Mouse (Mus musculus) T-helper 17 cell (primary cell): ENCODE measurements around the gene Glod4.

Source experiments
- in situ Hi-C, 2 experiments: fragments of 300-600 bp; cut with MboI, MseI; formaldehyde crosslinking; loops; 1 replicate in 1 of 2; 2 replicates in 1 of 2; pipeline ENCODE4 v1.15.1; 2025; ENCODE audit warnings: high pct_unique_total_duplicates in 2 of 2

Glod4 gene

DNA sequence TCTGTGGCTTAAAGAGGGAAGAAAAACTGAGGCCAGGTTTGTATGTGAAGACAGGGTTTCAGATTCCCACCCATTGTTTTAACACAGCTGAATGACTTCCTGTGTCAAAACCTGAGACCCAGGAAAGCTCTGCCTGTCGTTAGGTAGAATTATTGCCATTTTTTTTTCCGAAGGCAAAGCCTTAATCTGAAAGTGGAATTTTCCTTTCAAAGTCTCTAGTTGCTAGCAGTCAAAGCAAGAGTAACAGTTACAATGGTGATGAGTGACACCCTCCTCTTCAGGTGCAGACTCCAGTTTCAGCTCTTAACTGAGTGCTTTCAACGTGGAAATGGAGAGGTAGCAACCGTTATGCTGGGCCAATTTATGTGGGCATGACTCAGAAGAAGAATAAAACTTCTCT lies 92.5 kb downstream of the Glod4 start:
- in situ Hi-C loops, result no loop called here

DNA sequence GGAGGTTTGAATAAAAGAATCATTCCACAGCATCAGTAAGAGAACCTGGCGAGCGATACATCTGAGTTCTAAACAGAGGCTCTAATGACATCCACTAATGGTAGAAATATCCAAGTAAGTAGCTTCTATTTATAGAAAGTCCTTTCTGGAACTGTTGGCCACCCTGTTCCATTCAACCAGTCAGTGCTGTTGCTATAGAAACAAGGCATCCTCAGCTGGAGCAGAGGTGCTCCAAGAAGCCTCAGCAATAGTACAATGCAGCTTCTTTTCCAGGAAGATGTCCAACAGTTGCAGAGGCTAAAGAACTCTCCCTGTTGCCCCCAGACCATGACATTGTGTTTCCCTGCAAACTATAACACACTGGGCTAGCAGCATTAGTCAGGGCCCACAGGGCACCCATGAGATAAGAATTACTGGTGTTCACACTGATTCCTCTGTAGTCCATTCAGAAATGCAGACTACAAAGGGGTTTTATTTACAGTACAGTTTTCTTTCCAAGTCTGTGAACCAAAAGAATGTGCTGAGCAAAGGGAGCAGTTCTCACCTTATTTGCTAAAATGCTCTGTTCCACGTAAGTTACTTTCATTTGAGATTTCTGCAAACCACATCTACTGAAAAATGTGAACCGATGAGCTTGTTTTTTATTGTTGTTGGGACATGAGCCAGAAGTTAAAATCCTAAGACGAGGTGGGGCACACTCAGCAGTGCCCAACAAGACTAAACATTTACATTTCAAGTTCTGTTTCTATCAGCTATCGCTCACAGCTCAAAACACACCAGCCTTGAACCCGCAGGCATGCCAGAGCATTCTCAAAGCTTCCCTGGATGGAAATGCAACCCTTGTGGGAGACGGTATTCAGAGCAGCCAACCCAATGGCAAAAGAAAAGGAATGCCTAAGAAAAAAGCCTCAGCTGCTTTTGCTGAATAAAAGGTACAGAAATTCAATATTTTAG lies 95.2 kb downstream of the Glod4 start:
- in situ Hi-C loops, result no loop called here

DNA sequence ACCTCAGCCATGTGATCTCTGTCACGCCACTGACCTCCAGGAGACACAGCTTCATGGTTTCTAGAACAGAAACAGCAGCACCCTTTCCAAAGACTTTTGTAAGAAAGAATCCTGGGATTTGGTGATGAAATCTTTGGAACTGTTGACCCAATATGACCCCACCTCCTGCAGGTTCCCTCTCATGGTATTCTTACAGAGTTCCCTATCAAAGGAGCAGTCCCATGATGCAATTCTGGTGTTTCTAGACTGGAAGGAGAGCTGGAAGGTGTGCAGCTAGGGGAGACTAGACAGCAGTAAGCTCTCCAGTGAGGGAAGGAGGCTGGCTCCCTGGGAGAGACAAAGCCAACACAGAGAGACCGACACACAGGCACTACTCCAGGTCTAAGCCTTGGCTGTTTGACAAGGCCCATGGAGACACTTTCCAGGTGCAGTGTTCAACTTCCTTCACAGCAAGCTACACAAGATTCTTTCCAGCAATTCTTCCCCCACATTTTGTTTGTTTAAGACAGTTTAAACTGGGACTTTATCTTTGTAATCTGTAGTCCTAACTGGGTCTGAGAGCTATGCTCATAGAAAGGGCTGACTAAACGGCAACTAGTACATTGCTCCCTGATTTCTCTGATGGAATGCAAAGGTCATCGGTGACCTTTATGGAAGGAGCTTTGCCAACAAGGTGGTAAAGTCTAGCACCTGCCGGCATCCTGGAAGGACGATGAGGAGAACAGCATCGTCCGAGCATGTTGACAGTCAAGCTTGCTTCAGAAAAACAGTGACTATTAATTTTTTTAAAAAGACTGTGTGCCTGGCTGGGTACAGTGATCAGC lies 97.1 kb downstream of the Glod4 start:
- in situ Hi-C loops, result no loop called here

DNA sequence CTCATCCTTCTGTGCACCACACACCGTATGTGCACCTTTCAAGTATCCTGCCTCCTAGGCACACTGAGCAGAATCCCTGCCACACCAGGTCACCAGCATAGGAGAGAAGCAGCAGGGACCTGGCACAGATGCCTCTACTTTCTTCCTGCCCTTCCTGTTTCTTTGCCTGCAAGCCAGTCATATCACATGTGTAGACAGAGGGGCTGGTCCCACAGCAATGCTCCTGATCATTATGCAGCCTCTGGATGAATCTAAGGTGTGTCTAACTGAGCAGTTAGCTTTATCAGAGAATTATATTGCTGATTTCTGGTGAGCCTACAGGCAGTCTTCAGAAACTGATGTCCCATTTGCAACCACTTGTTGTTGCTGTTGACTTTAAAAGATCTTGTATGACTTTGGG lies 98.4 kb downstream of the Glod4 start:
- in situ Hi-C loops, result no loop called here

DNA sequence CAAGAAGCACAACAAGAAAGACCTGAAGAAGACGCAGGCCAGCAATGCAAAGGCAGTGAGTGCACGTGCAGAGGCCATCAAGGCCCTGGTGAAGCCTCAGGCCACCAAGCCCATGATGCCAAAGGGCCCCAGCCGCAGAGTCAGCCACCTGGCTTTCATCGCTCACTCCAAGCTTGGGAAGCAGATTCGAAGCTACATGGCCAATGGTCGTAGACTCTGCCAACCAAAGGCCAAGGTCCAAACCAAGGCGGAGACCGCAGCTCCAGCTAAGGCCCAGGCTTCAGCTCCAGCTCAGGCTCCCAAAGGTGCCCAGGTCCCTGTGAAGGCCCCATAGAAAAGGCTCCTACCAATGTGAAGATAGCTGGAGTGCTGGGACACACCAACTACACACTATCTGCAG lies 99.1 kb downstream of the Glod4 start:
- in situ Hi-C loops, result no loop called here

DNA sequence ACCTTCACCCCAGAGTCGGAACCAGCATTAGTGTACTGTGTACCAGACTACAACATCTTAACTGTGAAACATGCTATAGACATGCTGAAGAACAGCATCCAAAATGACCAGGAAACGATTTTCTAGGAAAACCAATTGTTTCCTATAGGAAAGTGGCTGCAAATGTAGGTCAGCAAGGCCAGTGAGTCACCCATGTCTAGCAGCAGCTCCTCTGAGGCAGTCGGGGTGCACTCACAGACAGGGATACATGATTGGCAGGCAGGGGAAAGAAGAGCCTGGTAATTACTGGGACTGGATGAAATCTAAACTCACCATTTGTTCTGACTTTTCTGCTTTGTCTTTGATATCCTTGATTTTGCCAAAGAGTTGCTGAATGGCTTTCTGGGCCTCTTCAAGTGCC lies 105.5 kb downstream of the Glod4 start:
- in situ Hi-C loops, result no loop called here

DNA sequence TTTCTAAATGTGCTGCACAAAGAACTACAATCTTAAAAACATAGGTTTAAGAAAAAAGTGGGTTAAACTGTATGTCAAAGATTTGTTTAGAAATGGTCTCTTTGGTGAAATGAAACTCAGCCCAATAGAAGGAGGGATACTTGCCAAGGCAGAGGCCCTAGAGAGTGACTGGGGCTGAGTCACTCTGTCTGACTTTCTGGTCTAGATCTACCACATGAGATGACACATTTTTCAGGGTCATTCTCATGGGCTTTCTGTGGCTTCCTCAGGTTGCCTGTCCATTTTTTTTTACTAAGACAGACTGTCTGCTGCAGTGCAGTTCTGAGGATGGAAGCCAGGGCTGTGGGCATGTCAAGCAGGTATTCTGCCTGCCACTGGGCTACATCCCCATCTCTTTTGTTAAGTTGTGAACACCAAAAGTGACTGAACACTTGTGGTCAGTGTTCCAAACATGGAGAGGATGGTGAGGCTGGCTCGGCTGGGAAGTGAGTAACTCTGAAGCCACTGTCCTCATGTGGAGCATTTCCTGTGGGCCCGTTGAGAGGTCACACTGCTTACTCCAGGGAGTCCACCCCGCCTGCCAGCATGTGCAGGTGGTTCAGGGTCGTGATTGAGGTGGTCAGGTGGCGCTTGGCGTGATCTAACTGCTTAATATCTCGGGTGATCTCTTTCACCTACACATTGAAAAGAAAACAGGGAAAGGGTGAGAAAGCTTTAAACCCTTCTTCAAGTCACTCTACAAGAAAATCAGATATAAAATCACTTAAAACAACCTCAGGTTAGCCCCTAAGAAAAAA lies 107.7 kb downstream of the Glod4 start:
- in situ Hi-C loops, result no loop called here

DNA sequence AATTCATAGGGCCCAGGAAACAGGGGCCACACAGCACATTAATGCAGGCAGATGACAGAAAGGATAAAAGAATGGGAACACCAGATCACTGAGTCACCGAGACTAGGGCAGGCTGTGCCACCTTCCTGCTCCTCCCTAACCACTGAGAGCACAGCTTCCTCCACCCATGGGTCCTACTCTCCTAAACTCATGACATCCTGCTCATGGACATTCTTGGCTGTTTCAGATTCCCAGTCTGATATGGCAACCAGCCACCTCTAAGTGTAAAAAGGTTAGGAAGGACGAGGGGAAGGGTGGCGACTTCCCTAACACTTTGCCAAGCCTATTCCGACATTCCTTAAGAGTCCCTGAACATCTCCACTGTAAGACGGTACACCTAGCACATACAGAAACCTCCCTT lies 112.7 kb downstream of the Glod4 start:
- in situ Hi-C loops, result no loop called here

DNA sequence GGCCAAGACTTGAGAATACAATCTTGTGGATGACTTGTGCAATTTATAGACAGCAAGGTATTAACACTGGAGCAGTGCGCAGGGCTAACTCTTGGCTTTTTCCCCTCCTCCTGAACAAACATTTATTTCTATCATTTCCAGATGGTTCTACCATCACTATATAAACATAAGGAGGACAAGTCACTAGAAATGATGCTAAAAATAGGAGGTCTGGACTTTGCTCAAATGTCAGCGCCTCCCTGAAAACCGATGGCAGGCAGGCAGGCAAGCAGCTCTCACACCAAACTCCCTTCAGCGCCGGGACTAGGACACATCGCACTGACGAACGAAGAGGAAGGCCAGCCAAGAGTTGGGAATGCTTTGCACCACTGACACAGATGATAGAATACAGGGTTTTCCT lies 118.1 kb downstream of the Glod4 start:
- in situ Hi-C loops, result no loop called here

DNA sequence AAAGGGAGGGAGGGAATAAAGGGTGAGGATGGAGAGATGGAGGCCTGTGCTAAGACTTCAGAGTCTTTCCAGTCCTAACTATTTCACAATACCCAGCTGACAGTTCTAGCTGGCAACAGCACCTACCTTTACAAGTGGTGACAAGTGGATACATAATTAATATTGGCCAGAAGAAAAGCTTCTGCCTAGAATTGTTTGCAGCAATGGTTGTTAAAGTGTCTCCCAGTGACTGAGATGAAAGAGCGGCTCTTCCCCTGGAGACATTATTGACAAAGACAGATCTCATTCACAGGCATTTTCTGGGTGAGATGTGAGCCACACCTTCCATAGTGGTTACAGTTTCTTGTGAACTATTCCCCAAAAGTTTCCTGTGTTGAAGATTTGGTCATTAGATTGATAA lies 120.0 kb downstream of the Glod4 start:
- in situ Hi-C loops, result no loop called here

DNA sequence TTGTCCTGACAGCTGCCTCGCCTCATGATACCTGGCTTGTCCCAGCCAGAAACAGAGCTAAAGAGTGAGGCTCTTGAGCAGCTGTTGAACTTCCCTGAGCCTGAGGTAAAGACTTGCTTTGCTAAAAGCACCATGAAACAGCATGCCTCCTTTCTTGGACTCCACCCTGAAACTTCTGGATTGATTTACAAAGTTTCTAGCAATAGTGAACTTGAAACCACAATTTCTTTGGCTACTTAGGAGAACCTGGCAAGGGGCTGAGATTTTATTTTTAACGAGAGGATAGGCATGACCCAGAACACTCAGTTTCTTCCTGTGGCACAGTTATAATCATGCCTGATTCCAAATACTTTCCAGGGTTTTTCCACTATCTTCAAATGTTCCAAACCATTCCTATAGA lies 121.0 kb downstream of the Glod4 start:
- in situ Hi-C loops, result no loop called here

DNA sequence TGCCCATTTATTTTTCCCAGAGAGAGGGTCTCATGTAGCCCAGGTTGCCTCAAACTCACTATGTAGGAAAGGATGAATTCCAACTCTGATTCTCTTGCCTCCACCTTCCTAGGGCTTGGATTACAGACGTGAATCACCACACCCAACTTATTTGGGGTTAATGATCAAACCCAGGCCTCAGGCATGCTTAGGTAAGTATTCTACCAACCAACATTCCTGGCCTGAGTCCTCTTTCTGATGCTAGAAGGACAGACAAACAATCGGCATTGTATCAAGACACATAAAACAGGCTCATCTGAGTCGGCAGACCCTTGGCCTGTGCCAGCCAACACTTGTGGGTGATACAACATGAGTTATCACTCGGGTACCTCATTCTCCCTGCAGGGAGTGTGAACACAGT lies 122.4 kb downstream of the Glod4 start:
- in situ Hi-C loops, result no loop called here

DNA sequence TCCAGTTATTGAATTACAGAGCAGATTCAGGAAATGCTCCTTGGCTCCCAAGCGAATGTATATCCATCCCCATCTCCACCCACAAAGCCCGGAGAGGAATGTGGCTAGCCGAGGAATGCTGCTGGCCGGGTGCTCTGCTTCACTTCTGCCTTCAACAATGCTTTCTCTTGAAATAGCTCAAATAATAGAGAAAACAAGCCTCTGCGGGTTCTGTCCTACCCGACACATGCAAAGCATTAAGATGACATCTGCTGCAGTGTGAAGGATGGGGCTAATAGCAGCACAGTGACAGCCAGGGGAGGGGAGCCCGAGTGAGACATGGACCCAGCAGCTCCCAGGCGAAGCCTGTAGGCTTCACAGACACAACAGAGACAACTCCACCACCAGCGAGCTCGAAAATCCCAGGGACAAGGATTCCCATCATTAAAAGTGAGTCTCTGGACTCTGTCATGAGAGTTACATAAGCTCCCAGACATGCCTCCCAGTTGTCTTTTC lies 123.1 kb downstream of the Glod4 start:
- in situ Hi-C loops, result no loop called here

DNA sequence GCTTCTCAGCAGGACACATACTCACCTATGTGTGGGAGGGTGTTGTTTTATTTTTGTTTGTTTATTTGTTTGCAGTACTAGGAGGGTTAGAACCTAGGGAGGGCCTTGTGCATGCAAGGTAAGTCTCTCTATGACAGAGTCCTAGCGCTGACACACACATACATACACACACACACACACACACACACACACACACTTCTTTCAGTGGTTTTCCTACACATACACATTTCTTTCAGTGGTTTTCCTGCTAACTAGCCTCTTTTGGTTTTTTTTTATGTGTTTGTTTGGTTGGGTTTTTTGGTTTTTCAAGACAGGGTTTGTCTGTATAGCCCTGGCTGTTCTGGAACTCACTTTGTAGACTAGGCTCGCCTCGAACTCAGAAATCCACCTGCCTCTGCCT lies 133.1 kb downstream of the Glod4 start:
- in situ Hi-C loops, result loop anchor here in 1 of 2 experiments (10.0 kb wide), 1 partner anchor 54 kb away; no protein-coding TSS in a partner anchor

DNA sequence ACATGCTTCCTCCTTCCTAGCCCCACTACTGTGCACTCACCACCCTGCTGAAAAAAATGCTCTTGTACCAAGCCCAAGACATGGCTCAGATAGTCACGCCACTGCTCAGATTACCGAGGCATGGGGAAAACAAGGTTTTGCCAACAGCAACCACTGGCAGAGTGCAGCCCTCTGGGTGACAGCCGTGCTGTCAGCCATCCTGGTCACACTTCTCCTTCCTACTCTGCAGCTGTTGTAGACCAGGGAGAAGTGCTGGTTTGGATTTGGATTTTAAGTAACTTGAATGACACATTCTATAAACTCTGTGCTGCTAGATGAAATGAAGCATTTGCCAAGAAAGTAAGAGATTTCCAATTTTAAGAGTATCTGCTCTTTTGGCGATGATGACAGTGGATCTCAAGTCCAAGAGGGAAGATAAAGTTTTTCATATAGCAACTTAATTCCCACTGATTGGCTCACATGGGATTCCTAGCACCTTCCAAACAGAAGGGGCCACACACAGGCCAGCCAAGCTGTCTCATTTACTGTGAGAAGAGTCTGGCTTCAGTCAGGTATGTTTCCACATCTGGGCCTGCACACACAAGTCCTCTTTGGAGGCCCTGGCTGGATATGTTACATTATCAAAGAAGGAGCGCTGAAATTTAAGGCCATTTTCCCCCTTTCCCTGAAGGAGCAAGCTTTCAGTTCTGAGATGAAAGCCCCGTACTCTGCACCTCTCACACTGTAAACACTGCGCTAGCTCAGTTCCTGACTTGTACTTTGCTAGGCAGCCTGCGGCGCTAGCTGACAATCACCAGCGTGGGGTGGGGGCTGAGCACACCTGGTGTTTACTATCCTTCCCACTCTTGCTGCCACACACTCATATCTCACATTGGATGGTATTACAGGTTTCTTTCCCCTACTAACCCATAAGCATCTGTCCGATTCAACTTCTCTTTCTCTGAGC lies 136.7 kb downstream of the Glod4 start:
- in situ Hi-C loops, result no loop called here

DNA sequence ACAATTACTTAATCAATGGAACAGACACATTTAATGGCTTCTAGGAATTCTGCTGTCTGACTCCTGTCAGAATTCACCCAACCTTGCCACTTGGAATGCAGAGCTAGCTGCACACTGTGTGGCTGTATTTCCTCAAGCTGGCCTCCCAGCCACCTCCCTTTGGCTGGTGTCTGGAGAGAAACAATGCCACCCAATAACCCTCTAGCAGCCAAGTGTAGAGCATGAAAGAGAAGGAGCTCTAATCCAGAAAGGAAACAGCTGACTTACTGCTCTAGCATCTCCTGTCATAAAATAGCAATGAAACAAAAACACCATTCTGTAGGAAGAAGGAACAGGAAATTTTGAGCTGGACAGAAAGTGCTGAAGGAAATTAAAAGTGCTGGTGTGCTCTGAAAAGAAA lies 142.4 kb downstream of the Glod4 start:
- in situ Hi-C loops, result no loop called here

DNA sequence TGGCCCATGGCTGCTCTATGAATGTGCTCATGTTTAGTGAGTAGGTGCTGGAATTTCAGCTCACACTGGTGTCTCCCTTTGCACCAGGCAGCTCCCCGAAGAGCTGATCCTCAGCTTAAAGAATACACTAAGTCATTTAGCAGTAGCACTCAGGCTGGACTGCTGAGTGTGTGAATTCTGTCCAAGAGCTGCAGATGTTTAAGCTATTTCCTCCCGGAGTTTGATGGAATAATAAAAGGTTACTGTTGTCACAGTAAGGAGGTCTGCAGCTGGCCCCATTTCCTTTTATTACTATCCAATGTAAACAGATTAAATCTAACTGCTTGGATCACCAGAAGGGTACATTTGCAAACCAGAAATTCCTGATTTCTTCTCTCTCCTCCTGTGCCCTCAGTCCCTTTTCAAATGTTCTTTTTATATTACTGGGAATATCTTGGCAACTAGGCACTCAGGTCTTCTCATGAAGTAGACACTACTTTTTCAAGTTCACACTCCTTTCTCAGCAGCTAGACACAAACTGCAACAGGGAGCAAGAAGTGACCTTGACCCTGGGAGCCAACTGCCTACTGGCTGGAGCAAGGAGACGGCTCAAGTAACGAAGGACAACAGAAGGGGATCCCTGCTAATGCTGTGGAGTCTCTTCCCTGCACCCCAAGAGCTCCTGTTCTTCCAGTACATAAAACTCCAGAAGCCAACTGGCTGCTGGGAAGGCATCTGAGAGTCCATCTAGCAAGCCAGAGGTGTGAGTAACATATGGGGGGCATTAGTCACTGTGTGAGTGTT lies 144.1 kb downstream of the Glod4 start:
- in situ Hi-C loops, result no loop called here

DNA sequence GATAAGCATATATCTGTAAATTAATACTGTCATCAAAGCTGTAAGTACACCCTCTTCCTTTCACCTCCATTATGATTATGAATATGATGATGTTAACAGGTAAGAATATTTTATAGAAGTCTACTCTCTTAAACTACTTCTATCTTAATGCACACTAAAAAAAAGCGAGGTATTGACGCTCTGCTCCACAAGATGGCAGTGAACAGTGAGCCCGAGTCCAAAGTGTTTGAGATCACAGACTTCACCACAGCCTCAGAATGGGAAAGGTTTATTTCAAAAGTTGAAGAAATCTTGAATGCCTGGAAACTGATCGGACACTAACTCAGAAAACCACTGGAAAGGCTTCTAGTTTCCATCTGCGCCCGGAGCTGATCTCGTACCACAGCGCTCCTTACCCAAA lies 149.9 kb downstream of the Glod4 start:
- in situ Hi-C loops, result no loop called here

DNA sequence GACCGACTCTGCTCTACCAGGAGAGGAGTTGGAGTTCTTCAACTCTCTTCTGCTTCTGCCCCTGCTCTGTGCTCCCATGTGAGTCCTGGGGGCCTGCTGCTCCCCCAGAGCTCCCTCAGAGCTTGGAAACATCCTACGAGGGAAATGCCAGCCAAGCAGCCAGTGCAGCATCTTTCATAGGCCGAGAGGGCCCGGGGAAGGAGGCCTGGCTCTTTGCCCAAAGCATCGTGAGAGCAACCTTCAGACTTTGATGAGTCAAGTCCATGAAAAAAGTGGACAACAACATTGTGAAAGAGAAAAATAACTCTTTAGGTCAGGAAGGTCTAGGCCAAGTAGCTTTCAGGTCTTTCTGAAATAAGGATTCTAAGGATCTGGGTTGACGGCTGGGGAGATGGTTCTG lies 153.7 kb downstream of the Glod4 start:
- in situ Hi-C loops, result loop anchor here (5.0 kb wide), 3 partner anchors 78 to 318 kb away; partner anchors contain the start of gene Timm22 (in 1 of the 2)

DNA sequence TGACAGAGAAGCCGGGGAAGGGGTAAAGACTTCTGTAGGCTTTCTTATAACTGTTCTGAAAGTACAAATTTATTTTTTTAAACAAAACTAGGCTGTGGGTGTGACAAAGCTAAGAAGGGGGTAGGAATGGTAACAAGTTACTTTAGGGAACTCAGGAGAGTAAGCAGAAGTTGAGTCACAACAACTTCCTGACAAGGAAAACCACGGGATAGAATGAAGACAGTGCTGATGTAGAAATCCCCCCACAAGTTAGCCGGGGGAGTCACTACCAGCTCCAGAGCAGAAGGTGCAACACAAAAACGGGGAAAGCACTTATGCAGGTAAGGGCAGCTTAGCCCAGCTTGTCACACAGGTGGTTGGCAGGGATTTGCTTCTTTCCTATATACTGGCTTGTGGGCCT lies 155.0 kb downstream of the Glod4 start:
- in situ Hi-C loops, result loop anchor here (5.0 kb wide), 3 partner anchors 79 to 319 kb away; partner anchors contain the start of gene Timm22 (in 1 of the 2)
